Mouse (Mus musculus) G1E (cell line): ENCODE data around the gene Dapk1. TPM values are rescaled to one million over a fixed set of nuclear protein-coding genes. Genes with fewer than 3 reads are reported as not detected.

Experiments
- ATAC-seq: 2 replicates; pipeline ENCODE4 v1.8.0; 2016; ENCODE audit warnings: mild to moderate bottlenecking; ENCODE audit not compliant: insufficient number of reproducible peaks, poor library complexity, low FRiP score, severe bottlenecking; ENCODE audit errors: extremely low read depth
- DNase-seq: peaks from one replicate; pipeline ENCODE4 v3.0.0; 2012; ENCODE audit warnings: low spot score
- H3K27me3 ChIP-seq: 2 replicates; pipeline ENCODE4 v1.6.1; 2012; ENCODE audit warnings: mild to moderate bottlenecking, low read length, inconsistent platforms; ENCODE audit not compliant: insufficient read depth
- H3K36me3 ChIP-seq: replicated peaks from 2 replicates; pipeline ENCODE3; 2012; ENCODE audit warnings: mild to moderate bottlenecking, inconsistent platforms
- H3K4me1 ChIP-seq: 2 replicates; pipeline ENCODE4 v1.6.1; 2012; ENCODE audit warnings: low read depth, low read length, inconsistent platforms, mixed read lengths; ENCODE audit not compliant: insufficient read depth
- H3K4me3 ChIP-seq: 2 replicates; pipeline ENCODE4 v1.5.1; 2012; ENCODE audit warnings: low read depth, mild to moderate bottlenecking, inconsistent platforms, low read length, moderate library complexity, mixed read lengths
- H3K9me3 ChIP-seq: replicated peaks from 2 replicates; pipeline ENCODE4 v1.6.1; 2012; ENCODE audit warnings: inconsistent platforms
- CTCF ChIP-seq: IDR thresholded peaks from 2 replicates; pipeline ENCODE4 v1.5.1; 2012; ENCODE audit warnings: low read depth, low read length, inconsistent platforms, mixed read lengths
- GATA1 ChIP-seq: IDR thresholded peaks from 2 replicates; pipeline ENCODE4 v1.6.1; 2012; ENCODE audit warnings: borderline replicate concordance, low read length, inconsistent platforms, mixed read lengths
- GATA2 ChIP-seq: IDR thresholded peaks from 2 replicates; pipeline ENCODE4 v1.6.1; 2012; ENCODE audit warnings: low read depth, low read length, inconsistent platforms, borderline replicate concordance
- POLR2AphosphoS5 ChIP-seq: IDR thresholded peaks from 2 replicates; pipeline ENCODE4 v1.6.1; 2012; ENCODE audit warnings: low read depth, low read length, inconsistent platforms; ENCODE audit not compliant: insufficient replicate concordance
- TAL1 ChIP-seq: conservative IDR thresholded peaks from 2 replicates; pipeline ENCODE4 v1.6.1; 2012; ENCODE audit warnings: low read depth, low read length, inconsistent platforms, mixed read lengths
- polyA plus RNA-seq: library from polyadenylated mRNA; stranded (reverse); fragments of >175 nt; gene quantifications from 2 replicates; pipeline ENCODE4 v1.2.3, GENCODE M21; 2012
- total RNA-seq, 2 experiments: library from RNA; stranded (forward) in 1 of 2; stranded (reverse) in 1 of 2; fragments of 200-1000 nt in 1 of 2; fragments of >200 nt in 1 of 2; fragmentation: Nextera tagmentation in 1 of 2; gene quantifications; 2 replicates each; pipeline ENCODE4 v1.2.3; 2014 to 2017

Dapk1 gene
- total and polyA plus RNA-seq, 3 experiments, result 0.05 TPM; not detected in 2

GRCm38 (mm10) chr13:60701671-60702171 is 100.0 kb downstream of the Dapk1 start:
- H3K9me3 ChIP-seq, result peaks cover 69% of the 10 kb centered on the region
- DNase-seq (no peak), ATAC-seq (no peak)
- H3K4me1 ChIP-seq, result no peaks in the 10 kb centered on the region
- no peaks in the 10 kb centered on the region for H3K27me3 ChIP-seq
- no peaks in the 10 kb centered on the region for H3K36me3 ChIP-seq
- H3K4me3 ChIP-seq, result no peak overlapping the region
- TF ChIP-seq POLR2AphosphoS5 (no peak), GATA2 (no peak), CTCF (no peak), TAL1 (no peak), GATA1 (no peak)

GRCm38 (mm10) chr13:60707541-60708468 is 106.1 kb downstream of the Dapk1 start:
- H3K4me1 ChIP-seq, result no peaks in the 10 kb centered on the region
- no peak for ATAC-seq
- peaks cover 79% of the 10 kb centered on the region for H3K9me3 ChIP-seq
- no peak overlapping the region for H3K4me3 ChIP-seq
- no peaks in the 10 kb centered on the region for H3K36me3 ChIP-seq
- no peak for TF ChIP-seq TAL1
- TF ChIP-seq POLR2AphosphoS5, result no peak
- no peak for TF ChIP-seq GATA2
- TF ChIP-seq GATA1, result no peak
- TF ChIP-seq CTCF, result no peak
- DNase-seq, result no peak
- no peaks in the 10 kb centered on the region for H3K27me3 ChIP-seq

GRCm38 (mm10) chr13:60709136-60709535 is 107.4 kb downstream of the Dapk1 start:
- Histone ChIP-seq H3K9me3 (peaks cover 78% of the 10 kb centered on the region), H3K4me3 (no peak overlapping the region), H3K27me3 (no peaks in the 10 kb centered on the region), H3K36me3 (no peaks in the 10 kb centered on the region), H3K4me1 (no peaks in the 10 kb centered on the region)
- TF ChIP-seq TAL1 (no peak), POLR2AphosphoS5 (no peak), CTCF (no peak), GATA1 (no peak), GATA2 (no peak)
- DNase-seq (no peak), ATAC-seq (no peak)

GRCm38 (mm10) chr13:60710963-60711362 is 109.2 kb downstream of the Dapk1 start:
- no peaks in the 10 kb centered on the region for H3K4me1 ChIP-seq
- H3K9me3 ChIP-seq, result peaks cover 75% of the 10 kb centered on the region
- TF ChIP-seq CTCF (no peak), POLR2AphosphoS5 (no peak), GATA1 (no peak), GATA2 (no peak), TAL1 (no peak)
- H3K27me3 ChIP-seq, result no peaks in the 10 kb centered on the region
- H3K4me3 ChIP-seq, result no peak overlapping the region
- no peaks in the 10 kb centered on the region for H3K36me3 ChIP-seq
- ATAC-seq, result no peak
- DNase-seq, result no peak

GRCm38 (mm10) chr13:60713537-60713936 is 111.8 kb downstream of the Dapk1 start:
- DNase-seq (no peak), ATAC-seq (no peak)
- Histone ChIP-seq H3K4me3 (no peak overlapping the region), H3K36me3 (no peaks in the 10 kb centered on the region), H3K9me3 (peaks cover 69% of the 10 kb centered on the region), H3K4me1 (no peaks in the 10 kb centered on the region), H3K27me3 (no peaks in the 10 kb centered on the region)
- TF ChIP-seq GATA2 (no peak), POLR2AphosphoS5 (no peak), CTCF (no peak), GATA1 (no peak), TAL1 (no peak)

GRCm38 (mm10) chr13:60716107-60716506 is 114.4 kb downstream of the Dapk1 start:
- no peak overlapping the region for H3K4me3 ChIP-seq
- no peaks in the 10 kb centered on the region for H3K36me3 ChIP-seq
- ATAC-seq (no peak), DNase-seq (no peak)
- no peak for TF ChIP-seq POLR2AphosphoS5
- no peak for TF ChIP-seq CTCF
- TF ChIP-seq TAL1, result no peak
- no peak for TF ChIP-seq GATA2
- no peak for TF ChIP-seq GATA1
- no peaks in the 10 kb centered on the region for H3K4me1 ChIP-seq
- H3K27me3 ChIP-seq, result no peaks in the 10 kb centered on the region
- peaks cover 68% of the 10 kb centered on the region for H3K9me3 ChIP-seq
